21 mouse cellular contexts compared by ENCODE assay signal in genomic region chr6:128679574-128679973, GRCm38 (mm10). TPM values are rescaled to one million over a fixed set of nuclear protein-coding genes. Genes with fewer than 3 reads are reported as not detected.
"Had no signal": no experiment of that assay in that cellular context is flagged by ENCODE, and none has a peak within 500 bp of the region (broad histone marks: within the 10 kb centered on the region; RNA-seq: fewer than 3 reads in every experiment).

No protein-coding gene starts in this region.

- H3K4me3 ChIP-seq: embryonic facial prominence, embryonic 10.5 days; embryonic facial prominence, embryonic 12.5 days; embryonic facial prominence, embryonic 13.5 days; embryonic facial prominence, embryonic 15.5 days; erythroblast, embryonic 14.5 days; forebrain, embryonic 10.5 days; forebrain, embryonic 12.5 days; forebrain, embryonic 13.5 days; forebrain, embryonic 15.5 days; gastrocnemius, adult 2 months; heart, adult 2 months had no signal

- H3K27ac ChIP-seq: embryonic facial prominence, embryonic 10.5 days; embryonic facial prominence, embryonic 12.5 days; embryonic facial prominence, embryonic 13.5 days; embryonic facial prominence, embryonic 15.5 days; forebrain, embryonic 10.5 days; forebrain, embryonic 12.5 days; forebrain, embryonic 13.5 days; forebrain, embryonic 15.5 days; gastrocnemius, adult 2 months; heart, adult 2 months had no signal

- H3K36me3 ChIP-seq: embryonic facial prominence, embryonic 10.5 days; embryonic facial prominence, embryonic 12.5 days; embryonic facial prominence, embryonic 13.5 days; embryonic facial prominence, embryonic 15.5 days; forebrain, embryonic 10.5 days; forebrain, embryonic 12.5 days; forebrain, embryonic 15.5 days had no signal

- H3K9ac ChIP-seq: embryonic facial prominence, embryonic 12.5 days; embryonic facial prominence, embryonic 13.5 days; embryonic facial prominence, embryonic 15.5 days; forebrain, embryonic 12.5 days; forebrain, embryonic 13.5 days; forebrain, embryonic 15.5 days; forebrain, postnatal 0 days had no signal

- H3K4me1 ChIP-seq: embryonic facial prominence, embryonic 10.5 days; embryonic facial prominence, embryonic 12.5 days; embryonic facial prominence, embryonic 13.5 days; embryonic facial prominence, embryonic 15.5 days; forebrain, embryonic 10.5 days; forebrain, embryonic 12.5 days; forebrain, embryonic 13.5 days; forebrain, embryonic 15.5 days had no signal

- H3K4me2 ChIP-seq: embryonic facial prominence, embryonic 12.5 days; embryonic facial prominence, embryonic 13.5 days; embryonic facial prominence, embryonic 15.5 days; forebrain, embryonic 12.5 days; forebrain, embryonic 13.5 days; forebrain, embryonic 15.5 days had no signal

- H3K27me3 ChIP-seq: embryonic facial prominence, embryonic 12.5 days; embryonic facial prominence, embryonic 13.5 days; embryonic facial prominence, embryonic 15.5 days; forebrain, embryonic 12.5 days; forebrain, embryonic 13.5 days; forebrain, embryonic 15.5 days had no signal

- H3K9me3 ChIP-seq: embryonic facial prominence, embryonic 10.5 days; embryonic facial prominence, embryonic 12.5 days; embryonic facial prominence, embryonic 13.5 days; embryonic facial prominence, embryonic 15.5 days; forebrain, embryonic 10.5 days; forebrain, embryonic 12.5 days; forebrain, embryonic 13.5 days; forebrain, embryonic 15.5 days had no signal

- ATAC-seq: forebrain, embryonic 13.5 days; forebrain, embryonic 14.5 days; forebrain, embryonic 15.5 days; forebrain, embryonic 16.5 days; forebrain, postnatal 0 days had no signal

RNA-seq across cellular contexts. Expression of gene Clec2h, which starts 17.4 kb away (rescaled TPM):
- polyA plus RNA-seq: cortical plate, adult 2 months; embryonic facial prominence, embryonic 10.5 days; embryonic facial prominence, embryonic 11.5 days; embryonic facial prominence, embryonic 12.5 days; embryonic facial prominence, embryonic 13.5 days; embryonic facial prominence, embryonic 14.5 days; embryonic facial prominence, embryonic 15.5 days; erythroblast, embryonic 14.5 days; forebrain, embryonic 10.5 days; forebrain, embryonic 11.5 days; forebrain, embryonic 12.5 days; forebrain, embryonic 13.5 days; forebrain, embryonic 14.5 days; forebrain, embryonic 15.5 days; forebrain, embryonic 16.5 days; forebrain, postnatal 0 days; frontal cortex, adult 2 months; heart, adult 2 months had no signal

RNA-seq across cellular contexts. Expression of gene Klrb1, which starts 43.3 kb away (rescaled TPM):
- polyA plus RNA-seq: cerebellum, adult 2 months; cortical plate, adult 2 months; embryonic facial prominence, embryonic 10.5 days; embryonic facial prominence, embryonic 11.5 days; embryonic facial prominence, embryonic 12.5 days; embryonic facial prominence, embryonic 13.5 days; embryonic facial prominence, embryonic 14.5 days; embryonic facial prominence, embryonic 15.5 days; erythroblast, embryonic 14.5 days; forebrain, embryonic 10.5 days; forebrain, embryonic 11.5 days; forebrain, embryonic 12.5 days; forebrain, embryonic 13.5 days; forebrain, embryonic 14.5 days; forebrain, embryonic 15.5 days; forebrain, embryonic 16.5 days; frontal cortex, adult 2 months; gonadal fat pad, adult 2 months; heart, adult 2 months had no signal

RNA-seq across cellular contexts. Expression of gene Klrb1a, which starts 56.2 kb away (rescaled TPM):
- polyA plus RNA-seq: cerebellum, adult 2 months; cortical plate, adult 2 months; embryonic facial prominence, embryonic 10.5 days; embryonic facial prominence, embryonic 11.5 days; embryonic facial prominence, embryonic 12.5 days; embryonic facial prominence, embryonic 13.5 days; embryonic facial prominence, embryonic 14.5 days; embryonic facial prominence, embryonic 15.5 days; erythroblast, embryonic 14.5 days; forebrain, embryonic 10.5 days; forebrain, embryonic 11.5 days; forebrain, embryonic 12.5 days; forebrain, embryonic 13.5 days; forebrain, embryonic 14.5 days; forebrain, embryonic 15.5 days; forebrain, embryonic 16.5 days; forebrain, postnatal 0 days; frontal cortex, adult 2 months had no signal
